Mouse (Mus musculus): ENCODE data around the gene Nipa1. TPM values are rescaled to one million over a fixed set of nuclear protein-coding genes. Genes with fewer than 3 reads are reported as not detected.

Nipa1 gene
- polyA plus RNA-seq (2011; ENCODE audit: insufficient read length, low read depth, missing spikeins): 12.2 and 13.8 TPM in 2 replicates

- TF ChIP-seq CTCF (IDR thresholded peaks at IDR 0.05; ENCODE audit: borderline replicate concordance, insufficient read depth, low read length) (no peak), POLR2A (IDR thresholded peaks at IDR 0.05; ENCODE audit: low read depth, low read length) (no peak)
- Histone ChIP-seq H3K4me1 (ENCODE audit: control insufficient read depth, insufficient read depth, low read length) (no peaks in the 10 kb centered on the region), H3K27ac (ENCODE audit: insufficient read depth, low read length) (no peak within 1 kb of the TSS), H3K4me3 (ENCODE audit: insufficient read depth, low read length) (peak within 1 kb of the TSS; percentile 89)
Observed at GRCm38 (mm10) chr7:56019930-56020253, at the start of gene Nipa1. Gene Nipa1 (minus strand): TSS chr7:56019954.

- Histone ChIP-seq H3K4me1 (ENCODE audit: control insufficient read depth, insufficient read depth, low read length) (no peaks in the 10 kb centered on the region; the same call in 1 of the 2 replicates), H3K4me3 (ENCODE audit: insufficient read depth, low read length) (no peak overlapping the region)
- no peak for TF ChIP-seq CTCF (IDR thresholded peaks at IDR 0.05; ENCODE audit: borderline replicate concordance, insufficient read depth, low read length)
- TF ChIP-seq POLR2A (IDR thresholded peaks at IDR 0.05; ENCODE audit: low read depth, low read length): no peak
Observed at GRCm38 (mm10) chr7:56066634-56067033, 46.9 kb upstream of the Nipa1 start.

DNA sequence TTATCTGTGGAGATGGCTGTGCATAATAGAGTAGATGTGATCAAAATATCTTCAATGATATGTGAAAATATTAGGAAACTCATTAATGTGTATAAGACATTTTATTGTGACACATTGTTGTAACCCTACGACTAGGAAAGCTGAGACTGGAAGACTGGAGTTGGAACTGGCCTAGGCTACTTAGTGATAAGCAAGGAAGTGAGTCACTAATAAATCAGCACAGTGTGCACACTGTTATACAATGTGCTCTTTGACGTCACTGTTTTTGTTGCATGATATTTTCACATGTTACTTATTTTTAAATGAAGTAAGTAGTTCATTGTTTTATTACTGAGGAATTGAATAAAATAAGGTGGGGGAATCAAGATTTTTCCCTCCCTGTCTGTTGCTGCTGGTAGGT is 46.4 kb upstream of the Nipa1 start:
- H3K4me1 ChIP-seq (ENCODE audit: control insufficient read depth, insufficient read depth, low read length): no peaks in the 10 kb centered on the region; the same call in 1 of the 2 replicates
- H3K4me3 ChIP-seq (ENCODE audit: insufficient read depth, low read length): no peak overlapping the region
- TF ChIP-seq POLR2A (IDR thresholded peaks at IDR 0.05; ENCODE audit: low read depth, low read length): no peak
- TF ChIP-seq CTCF (IDR thresholded peaks at IDR 0.05; ENCODE audit: borderline replicate concordance, insufficient read depth, low read length): no peak
- H3K27ac ChIP-seq (ENCODE audit: insufficient read depth, low read length): no peak overlapping the region

More at GRCm38 (mm10) chr7:56066634-56067033, 46.9 kb upstream of the Nipa1 start:
- no peak overlapping the region for H3K27ac ChIP-seq (ENCODE audit: insufficient read depth, low read length)

DNA sequence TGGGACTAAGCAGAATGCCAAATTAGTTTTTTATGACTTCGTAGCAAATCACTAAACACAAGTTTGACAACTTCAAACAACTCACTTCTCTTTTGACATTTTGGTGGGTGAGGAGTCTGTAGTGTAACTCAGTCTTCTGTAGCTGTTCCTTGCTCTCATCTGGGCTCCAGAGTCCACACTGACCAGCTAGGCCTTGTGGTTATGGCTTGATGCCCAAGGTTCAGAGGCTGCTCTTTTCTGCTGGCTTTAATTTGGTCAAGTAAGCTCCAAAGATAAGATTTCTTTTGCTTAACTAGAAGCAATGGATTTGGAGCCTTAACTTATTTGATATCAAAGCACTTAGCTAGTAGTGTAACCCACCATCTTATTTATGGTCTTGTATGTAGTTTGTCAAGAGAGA is 45.1 kb upstream of the Nipa1 start:
- Histone ChIP-seq H3K4me3 (ENCODE audit: insufficient read depth, low read length) (no peak overlapping the region), H3K4me1 (ENCODE audit: control insufficient read depth, insufficient read depth, low read length) (no peaks in the 10 kb centered on the region; the same call in 1 of the 2 replicates), H3K27ac (ENCODE audit: insufficient read depth, low read length) (no peak overlapping the region)
- no peak for TF ChIP-seq CTCF (IDR thresholded peaks at IDR 0.05; ENCODE audit: borderline replicate concordance, insufficient read depth, low read length)
- no peak for TF ChIP-seq POLR2A (IDR thresholded peaks at IDR 0.05; ENCODE audit: low read depth, low read length)

DNA sequence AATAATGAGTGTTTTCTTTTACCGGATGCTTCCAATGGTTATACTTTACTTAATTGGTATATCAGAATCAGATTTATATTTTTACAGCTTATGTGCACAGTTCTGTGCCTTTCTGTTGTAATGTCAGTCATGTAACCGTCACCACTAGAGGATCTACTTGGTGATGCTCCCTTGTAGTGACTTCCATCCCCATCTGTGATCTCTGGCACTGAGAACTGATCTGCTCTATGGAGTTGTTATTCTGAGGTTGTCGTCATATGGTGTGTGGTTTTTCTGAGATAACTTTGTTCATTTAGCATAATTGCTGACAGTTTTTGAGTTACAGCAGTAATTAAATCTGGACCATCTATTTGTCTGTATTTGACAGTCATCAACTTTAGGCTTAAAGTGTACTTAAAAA is 35.6 kb upstream of the Nipa1 start:
- TF ChIP-seq CTCF (IDR thresholded peaks at IDR 0.05; ENCODE audit: borderline replicate concordance, insufficient read depth, low read length): no peak
- no peak for TF ChIP-seq POLR2A (IDR thresholded peaks at IDR 0.05; ENCODE audit: low read depth, low read length)
- no peak overlapping the region for H3K4me3 ChIP-seq (ENCODE audit: insufficient read depth, low read length)
- no peak overlapping the region for H3K27ac ChIP-seq (ENCODE audit: insufficient read depth, low read length)
- peaks cover 6% of the 10 kb centered on the region; the same call in 1 of the 2 replicates for H3K4me1 ChIP-seq (ENCODE audit: control insufficient read depth, insufficient read depth, low read length)

DNA sequence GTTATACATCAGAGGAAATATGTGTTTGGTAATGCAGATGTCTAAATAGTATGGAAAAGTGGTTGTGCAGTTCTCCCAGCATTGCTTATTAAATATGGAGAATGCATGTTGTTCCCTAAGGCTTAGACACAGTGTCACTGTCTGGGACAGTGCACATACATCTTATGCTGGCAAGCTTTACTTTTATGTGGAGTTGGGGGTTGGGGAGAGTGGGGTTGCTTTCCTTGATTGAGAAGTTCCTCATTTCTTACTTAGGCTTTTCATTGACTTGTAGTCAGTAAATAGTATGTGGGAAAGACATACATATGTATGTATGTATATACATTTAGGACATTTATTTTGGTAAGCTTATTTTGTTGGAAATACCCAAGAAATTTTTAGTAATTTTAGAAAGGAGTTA is 33.2 kb upstream of the Nipa1 start:
- no peak overlapping the region for H3K4me3 ChIP-seq (ENCODE audit: insufficient read depth, low read length)
- H3K4me1 ChIP-seq (ENCODE audit: control insufficient read depth, insufficient read depth, low read length): peaks cover 6% of the 10 kb centered on the region; the same call in 1 of the 2 replicates
- TF ChIP-seq CTCF (IDR thresholded peaks at IDR 0.05; ENCODE audit: borderline replicate concordance, insufficient read depth, low read length) (no peak), POLR2A (IDR thresholded peaks at IDR 0.05; ENCODE audit: low read depth, low read length) (no peak)
- no peak overlapping the region for H3K27ac ChIP-seq (ENCODE audit: insufficient read depth, low read length)

DNA sequence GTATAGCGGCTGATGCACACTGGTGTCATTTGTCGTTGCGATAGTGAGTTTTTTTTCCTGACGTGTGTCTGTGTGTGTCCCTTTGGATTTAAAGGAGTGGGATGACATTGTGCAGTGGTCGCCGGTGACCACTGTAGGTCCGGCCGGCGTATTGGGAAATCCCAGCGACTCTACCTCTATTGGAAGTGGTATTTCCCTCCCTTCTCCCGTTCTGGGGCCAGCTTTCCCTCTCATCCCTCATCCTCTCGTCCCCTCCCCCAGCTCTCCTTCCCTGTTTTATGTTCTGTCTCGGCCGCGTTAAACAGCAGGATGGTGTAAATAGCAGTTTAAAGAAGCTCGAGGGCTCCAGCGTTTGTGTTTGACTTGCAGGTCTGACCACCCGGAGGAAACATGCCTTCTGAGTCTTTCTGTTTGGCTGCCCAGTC is 30.7 kb upstream of the Nipa1 start:
- peaks cover 6% of the 10 kb centered on the region; the same call in 1 of the 2 replicates for H3K4me1 ChIP-seq (ENCODE audit: control insufficient read depth, insufficient read depth, low read length)
- TF ChIP-seq POLR2A (IDR thresholded peaks at IDR 0.05; ENCODE audit: low read depth, low read length): no peak
- no peak for TF ChIP-seq CTCF (IDR thresholded peaks at IDR 0.05; ENCODE audit: borderline replicate concordance, insufficient read depth, low read length)
- H3K4me3 ChIP-seq (ENCODE audit: insufficient read depth, low read length): peak overlapping the region; percentile 81
- H3K27ac ChIP-seq (ENCODE audit: insufficient read depth, low read length): peak overlapping the region; percentile 65

DNA sequence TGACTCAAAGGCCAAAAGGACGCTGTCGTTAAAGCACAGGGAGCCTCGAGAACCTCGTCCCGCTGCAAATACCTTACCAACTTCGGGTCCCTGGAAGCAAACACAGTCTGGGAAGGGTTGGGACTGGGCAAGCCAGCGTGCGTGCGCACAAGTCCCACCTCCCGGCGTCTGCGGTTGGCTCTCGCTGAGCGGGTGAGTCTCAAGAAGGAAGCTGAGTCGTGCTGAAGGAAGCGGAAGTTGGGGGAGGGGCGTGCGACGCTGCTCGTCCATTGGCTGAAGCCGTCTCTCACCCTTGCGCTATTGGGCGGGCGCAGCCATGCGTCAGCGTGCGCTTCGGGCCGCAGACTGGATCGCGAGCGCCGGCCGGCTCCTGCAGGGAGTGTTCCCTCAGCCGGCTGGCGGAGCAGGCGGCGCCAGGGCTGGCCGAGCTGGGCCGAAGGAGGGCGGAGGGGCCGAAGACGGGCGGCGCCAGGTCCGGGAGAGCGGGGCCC is 30.1 kb upstream of the Nipa1 start, which contains the start of gene Herc2:
Gene Herc2 (plus strand): TSS at position 366 of the 491 bp plus-strand sequence.
- H3K27ac ChIP-seq (ENCODE audit: insufficient read depth, low read length): peak within 1 kb of the TSS; percentile 65
- TF ChIP-seq CTCF (IDR thresholded peaks at IDR 0.05; ENCODE audit: borderline replicate concordance, insufficient read depth, low read length) (no peak), POLR2A (IDR thresholded peaks at IDR 0.05; ENCODE audit: low read depth, low read length) (peak; percentile 85)
- peaks cover 6% of the 10 kb centered on the region; the same call in 1 of the 2 replicates for H3K4me1 ChIP-seq (ENCODE audit: control insufficient read depth, insufficient read depth, low read length)
- H3K4me3 ChIP-seq (ENCODE audit: insufficient read depth, low read length): peak within 1 kb of the TSS; percentile 81

DNA sequence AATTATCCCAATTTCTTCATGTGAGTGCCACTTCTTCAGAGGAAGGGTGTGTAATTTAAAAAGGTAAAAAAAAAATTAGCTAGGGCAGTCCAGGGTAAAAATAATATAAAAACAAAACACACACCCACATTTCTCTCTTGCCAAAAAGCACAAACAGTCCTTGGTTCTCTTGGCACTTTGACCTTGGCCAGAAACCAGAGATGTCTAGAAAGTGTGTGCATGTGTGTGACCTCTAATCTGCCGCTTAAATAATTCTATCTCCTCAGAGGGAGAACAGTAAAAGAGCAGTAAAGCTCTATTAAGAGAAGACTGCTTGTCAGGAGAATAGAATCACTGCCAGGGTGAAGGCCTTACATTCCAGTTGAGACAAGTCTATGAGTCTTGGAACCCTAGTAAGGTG is 27.4 kb upstream of the Nipa1 start:
- H3K27ac ChIP-seq (ENCODE audit: insufficient read depth, low read length): no peak overlapping the region
- TF ChIP-seq POLR2A (IDR thresholded peaks at IDR 0.05; ENCODE audit: low read depth, low read length) (no peak), CTCF (IDR thresholded peaks at IDR 0.05; ENCODE audit: borderline replicate concordance, insufficient read depth, low read length) (no peak)
- no peak overlapping the region for H3K4me3 ChIP-seq (ENCODE audit: insufficient read depth, low read length)
- H3K4me1 ChIP-seq (ENCODE audit: control insufficient read depth, insufficient read depth, low read length): peaks cover 6% of the 10 kb centered on the region; the same call in 1 of the 2 replicates

DNA sequence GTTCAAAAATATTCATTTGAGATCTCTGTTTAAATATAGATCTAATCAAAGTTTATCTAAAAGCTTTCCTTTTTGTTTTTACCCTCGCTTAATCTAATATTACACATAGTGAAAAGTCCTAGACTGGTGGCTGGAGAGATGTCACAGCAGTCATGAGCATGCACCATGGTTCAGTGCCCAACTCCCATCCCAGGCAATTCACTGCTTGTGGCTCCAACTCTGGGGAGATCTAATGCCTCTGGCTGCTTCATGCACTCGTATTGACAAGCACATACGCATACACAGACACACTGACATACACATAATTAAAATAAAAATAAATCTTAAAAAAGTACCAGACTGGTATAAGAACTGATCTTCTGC is 24.5 kb upstream of the Nipa1 start:
- TF ChIP-seq CTCF (IDR thresholded peaks at IDR 0.05; ENCODE audit: borderline replicate concordance, insufficient read depth, low read length): no peak
- TF ChIP-seq POLR2A (IDR thresholded peaks at IDR 0.05; ENCODE audit: low read depth, low read length): no peak
- Histone ChIP-seq H3K27ac (ENCODE audit: insufficient read depth, low read length) (no peak overlapping the region), H3K4me1 (ENCODE audit: control insufficient read depth, insufficient read depth, low read length) (no peaks in the 10 kb centered on the region; the same call in 1 of the 2 replicates), H3K4me3 (ENCODE audit: insufficient read depth, low read length) (no peak overlapping the region)

All from embryonic fibroblast, embryonic 13.5 days (primary cell).